Mouse (Mus musculus): ENCODE data around the gene Cfap157.

Cfap157 gene

GRCm38 (mm10) chr2:32781710-32782109 is 2.5 kb downstream of the Cfap157 start:
- no peak for DNase-seq (ENCODE audit: low spot score in 2 of 2)

DNA sequence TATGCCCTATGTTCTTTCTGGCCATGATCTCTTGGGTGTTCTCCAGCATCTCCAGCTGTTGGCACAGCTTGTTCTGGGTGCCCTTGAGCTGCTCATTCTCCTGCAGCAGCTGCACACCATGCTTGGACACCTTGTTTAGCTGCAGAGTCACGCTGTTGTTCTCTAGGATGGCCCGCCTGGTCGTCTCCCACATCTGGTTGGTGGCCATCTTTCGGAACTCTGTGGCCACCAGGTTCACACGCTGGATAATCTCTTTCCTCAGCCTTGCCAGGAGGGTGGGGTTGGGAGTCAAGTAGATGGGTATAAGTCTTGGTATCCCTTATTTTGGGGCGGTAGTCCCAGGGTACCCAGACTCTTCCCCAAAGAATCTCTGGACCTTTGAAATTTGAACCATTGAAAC is 4.5 kb downstream of the Cfap157 start:
- DNase-seq (ENCODE audit: low spot score in 2 of 2): no peak

DNA sequence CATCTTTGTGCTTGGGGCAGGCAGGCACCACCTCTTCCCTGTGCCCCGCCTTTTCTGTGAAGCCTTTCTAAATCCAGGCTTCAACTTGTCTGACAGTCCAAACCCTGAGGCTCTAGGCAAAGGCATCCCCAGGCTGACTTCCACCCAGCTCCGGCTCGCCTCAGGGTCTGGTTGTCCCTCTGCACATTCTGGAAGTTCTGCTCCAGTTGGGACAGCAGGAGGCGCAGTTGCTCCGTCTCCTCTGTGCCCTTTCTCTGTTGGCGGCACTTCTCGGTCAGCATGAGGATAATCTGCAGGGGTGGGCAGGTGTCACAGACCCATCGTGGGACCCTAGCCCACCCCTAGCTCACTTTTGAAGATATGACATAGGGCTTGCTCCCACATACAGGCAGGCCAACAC is 5.1 kb downstream of the Cfap157 start:
- DNase-seq (ENCODE audit: low spot score in 2 of 2): peak in 1 of 2 experiments; percentile 43

DNA sequence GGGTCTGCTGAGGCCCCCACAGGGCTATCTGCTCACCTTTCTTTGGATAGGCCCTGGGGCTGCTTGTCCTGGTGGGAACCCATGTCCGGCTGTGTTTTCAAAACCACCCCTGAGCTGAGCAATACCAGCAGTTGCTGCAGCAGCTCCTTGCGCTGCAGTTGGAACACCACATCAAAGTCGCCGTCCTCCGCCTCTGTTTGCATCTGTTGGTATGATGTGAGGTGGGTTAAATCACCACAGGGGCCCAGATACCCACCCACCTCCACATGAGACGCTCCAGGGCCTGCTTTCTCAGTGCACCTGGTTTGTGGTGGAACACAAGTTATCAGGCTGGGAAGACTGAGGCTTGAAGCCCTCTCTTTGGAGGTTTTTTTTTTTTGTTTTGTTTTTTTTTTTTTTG is 6.1 kb downstream of the Cfap157 start:
- no peak for DNase-seq (ENCODE audit: low spot score in 2 of 2)

GRCm38 (mm10) chr2:32776192-32776591 is 8.0 kb downstream of the Cfap157 start:
- no peak for DNase-seq (ENCODE audit: low spot score in 2 of 2)

GRCm38 (mm10) chr2:32775359-32776074 is 8.7 kb downstream of the Cfap157 start, which contains the start of the genes Ttc16 and Ptrh1:
Gene Ttc16, minus strand, starts transcription at chr2:32775633.
Gene Ptrh1, plus strand, starts transcription at chr2:32775786.
- DNase-seq (ENCODE audit: low spot score in 2 of 2): peak; percentile 93 to 95

DNA sequence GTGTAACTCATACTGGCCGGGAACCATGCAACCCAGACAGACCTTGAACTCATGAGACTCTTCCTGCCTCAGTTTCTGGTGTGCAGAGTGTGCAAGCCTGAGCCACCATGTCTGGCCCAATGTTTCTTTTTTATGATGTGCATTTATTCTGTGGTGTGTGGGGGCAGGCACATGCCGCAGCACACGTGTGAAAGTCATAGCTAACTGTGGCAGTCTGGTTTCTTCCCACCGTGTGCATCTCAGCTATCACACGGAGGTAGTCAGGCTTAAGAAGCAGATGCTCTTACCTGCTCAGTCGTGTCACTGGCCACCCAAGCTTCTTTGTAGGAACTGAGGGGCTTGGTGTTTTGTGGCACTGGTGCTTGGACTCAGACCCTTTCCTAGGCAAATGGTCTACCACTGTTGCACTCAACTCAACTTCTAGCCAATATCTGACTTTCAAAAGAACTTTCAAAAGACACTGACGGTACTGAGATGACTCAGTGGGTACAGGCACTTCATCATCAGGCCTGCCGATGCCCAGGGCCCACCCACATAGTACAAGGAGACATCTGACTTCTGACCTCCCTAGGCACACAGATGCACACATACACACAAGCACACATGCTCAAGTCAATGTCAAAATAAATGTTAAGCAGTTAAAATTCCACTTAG is 11.5 kb downstream of the Cfap157 start:
- DNase-seq (ENCODE audit: low spot score in 2 of 2): no peak

GRCm38 (mm10) chr2:32771886-32772285 is 12.3 kb downstream of the Cfap157 start:
- no peak for DNase-seq (ENCODE audit: low spot score in 2 of 2)

DNA sequence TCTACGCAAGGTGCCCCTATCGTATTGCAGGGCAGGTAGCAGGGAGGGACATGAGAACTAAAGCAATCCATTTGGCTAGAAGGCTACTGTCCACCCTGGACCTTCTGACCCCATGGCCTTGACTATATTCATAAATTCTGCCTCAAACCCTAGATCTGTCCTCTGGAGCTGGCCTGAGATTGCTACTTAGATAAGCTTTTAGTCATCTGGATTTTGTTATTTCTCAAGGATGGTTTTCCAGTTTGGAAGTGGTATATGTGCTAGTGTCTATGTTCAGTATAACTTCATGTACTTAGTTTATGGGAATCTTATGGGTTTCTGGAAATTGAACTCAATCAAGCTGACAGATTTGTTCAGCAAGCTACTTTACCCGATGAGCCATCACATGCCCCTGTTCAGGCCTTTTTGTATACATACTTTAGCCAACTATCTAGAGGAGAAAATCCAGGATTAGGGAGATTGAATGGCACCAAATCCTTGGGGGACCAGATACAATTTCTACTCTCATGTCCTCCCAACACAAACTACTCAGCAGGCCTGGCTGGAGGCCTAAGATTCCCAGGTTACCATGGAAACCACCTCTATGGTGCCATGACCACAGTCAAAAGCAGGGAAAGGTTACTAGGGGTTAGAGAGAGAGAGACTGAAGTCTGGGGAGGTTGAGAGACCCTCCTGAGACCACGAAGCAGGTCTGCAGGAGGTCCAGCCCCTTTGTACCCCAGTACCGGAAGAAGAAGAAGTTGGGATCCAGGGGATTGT is 14.7 kb downstream of the Cfap157 start:
- DNase-seq (ENCODE audit: low spot score in 2 of 2): no peak

DNA sequence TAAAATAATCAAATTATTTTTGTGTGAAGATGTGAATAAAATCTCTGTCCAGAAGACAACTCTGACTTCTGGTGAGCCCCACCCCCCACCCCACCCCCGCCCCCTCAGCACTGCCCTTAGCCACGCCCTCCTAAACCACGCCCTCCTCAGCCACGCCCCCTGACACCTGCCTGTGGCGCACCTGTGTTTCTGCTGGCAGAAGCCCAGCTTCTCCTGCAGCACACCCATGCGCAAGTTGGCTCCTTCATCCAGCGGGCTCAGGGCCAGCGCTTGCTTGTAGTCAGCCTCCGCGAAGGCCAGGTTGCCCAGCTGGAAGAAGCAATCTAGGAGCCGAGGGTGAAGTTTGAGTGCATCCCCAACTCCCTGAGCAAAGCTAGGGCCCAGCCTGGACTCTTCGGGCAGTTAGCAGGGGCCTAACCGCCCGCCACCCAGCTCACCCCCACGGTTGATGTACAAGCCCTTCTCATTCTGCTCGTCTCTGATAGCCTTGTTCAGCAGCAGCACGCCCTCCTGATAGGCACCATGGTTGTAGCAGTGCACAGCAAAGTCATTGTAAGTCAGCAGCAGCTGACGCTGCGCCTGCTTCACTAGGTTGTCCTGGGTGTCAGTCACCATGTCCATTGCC is 15.5 kb downstream of the Cfap157 start:
- DNase-seq (ENCODE audit: low spot score in 2 of 2): no peak

- no peak for DNase-seq (ENCODE audit: low spot score in 2 of 2)
Observed at GRCm38 (mm10) chr2:32767241-32767640, 17.0 kb downstream of the Cfap157 start.

DNA sequence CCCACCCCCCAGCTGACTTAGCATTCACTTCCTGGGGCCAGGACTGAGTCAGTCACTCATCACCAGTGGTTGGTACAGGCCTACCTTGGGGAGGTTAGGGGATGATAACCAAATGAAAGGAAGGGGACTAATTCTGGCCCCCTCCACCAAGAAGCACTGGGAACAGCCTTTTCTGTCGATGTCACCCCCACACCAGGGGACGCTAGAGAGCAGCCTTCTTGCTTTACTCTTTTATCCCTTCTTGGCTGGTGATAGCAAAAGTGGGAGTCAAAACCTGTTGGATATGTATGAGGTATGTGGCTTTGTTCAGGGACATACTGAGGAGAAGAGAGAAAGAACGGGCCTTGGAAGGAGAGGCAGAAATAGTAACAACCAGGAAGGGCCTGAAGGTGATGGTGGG is 20.9 kb downstream of the Cfap157 start:
- no peak for DNase-seq (ENCODE audit: low spot score in 2 of 2)

DNA sequence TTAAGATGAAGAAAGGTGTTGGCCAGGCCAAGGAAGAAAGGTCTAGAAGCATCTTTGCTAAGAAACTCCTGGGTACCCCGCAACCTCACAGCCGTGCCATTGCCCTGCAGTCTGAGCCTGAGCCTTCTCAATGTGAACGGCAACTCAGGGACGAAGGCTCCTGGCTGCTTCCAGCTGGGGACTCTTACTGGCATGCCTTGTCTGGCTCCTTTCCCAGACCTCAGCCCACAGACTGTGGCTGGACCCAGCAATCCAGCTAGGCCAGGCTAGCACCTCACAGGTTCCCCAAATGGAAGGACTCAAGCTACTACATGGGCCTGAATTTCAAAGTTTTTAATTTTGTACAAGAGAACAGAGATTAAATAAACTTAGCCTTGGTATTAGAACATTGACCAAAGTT is 22.4 kb downstream of the Cfap157 start:
- no peak for DNase-seq (ENCODE audit: low spot score in 2 of 2)

DNA sequence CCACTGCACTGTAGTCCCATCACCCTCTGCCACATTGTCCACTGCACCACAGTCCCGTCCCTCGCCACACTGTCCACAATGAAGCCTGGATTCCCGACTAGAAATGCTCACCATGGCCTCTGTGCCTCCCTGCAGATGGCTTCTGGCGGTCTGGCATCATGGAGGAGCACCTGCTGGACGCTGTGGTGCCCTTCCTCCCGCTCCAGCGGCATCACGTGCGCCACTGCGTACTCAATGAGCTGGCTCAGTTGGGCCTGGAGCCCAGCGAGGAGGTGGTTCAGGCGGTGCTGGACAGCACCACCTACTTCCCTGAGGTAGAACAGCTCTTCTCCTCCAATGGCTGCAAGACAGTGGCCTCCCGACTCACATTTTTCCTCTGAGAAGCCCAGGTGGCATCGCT is 22.9 kb downstream of the Cfap157 start:
- no peak for DNase-seq (ENCODE audit: low spot score in 2 of 2)

- DNase-seq (ENCODE audit: low spot score in 2 of 2): no peak
Observed at GRCm38 (mm10) chr2:32759001-32759400, 25.2 kb downstream of the Cfap157 start.

- DNase-seq (ENCODE audit: low spot score in 2 of 2): no peak
Observed at GRCm38 (mm10) chr2:32758503-32758902, 25.7 kb downstream of the Cfap157 start.

- peak; percentile 95 to 96 for DNase-seq (ENCODE audit: low spot score in 2 of 2)
Observed at GRCm38 (mm10) chr2:32757056-32757845, 27.0 kb downstream of the Cfap157 start, which contains the start of gene Tor2a. Gene Tor2a, plus strand, starts transcription at chr2:32757234.

DNA sequence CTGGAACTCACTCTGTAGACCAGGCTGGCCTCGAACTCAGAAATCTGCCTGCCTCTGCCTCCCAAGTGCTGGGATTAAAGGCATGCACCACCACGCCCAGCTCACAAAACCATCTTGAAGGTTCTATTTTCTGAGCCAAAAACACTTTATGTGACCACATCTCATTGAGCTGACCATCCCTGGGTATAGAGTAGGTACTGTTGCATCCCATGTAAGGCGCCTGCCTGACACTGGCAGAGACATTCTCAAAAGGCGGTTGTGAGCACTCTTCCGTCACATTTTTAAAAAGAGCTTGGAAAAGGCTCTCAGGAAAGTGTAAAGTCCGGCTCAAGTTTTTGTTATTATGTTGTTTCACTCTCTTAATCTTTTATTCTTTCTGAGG is 27.6 kb downstream of the Cfap157 start:
- DNase-seq (ENCODE audit: low spot score in 2 of 2): no peak

GRCm38 (mm10) chr2:32752181-32752580 is 32.0 kb downstream of the Cfap157 start:
- no peak for DNase-seq (ENCODE audit: low spot score in 2 of 2)

- no peak for DNase-seq (ENCODE audit: low spot score in 2 of 2)
Observed at GRCm38 (mm10) chr2:32751665-32752033, 32.6 kb downstream of the Cfap157 start.

- no peak for DNase-seq (ENCODE audit: low spot score in 2 of 2)
Observed at GRCm38 (mm10) chr2:32750887-32751664, 33.2 kb downstream of the Cfap157 start.
